Mouse (Mus musculus): ENCODE data around the gene Cttnbp2. TPM values are rescaled to one million over a fixed set of nuclear protein-coding genes. Genes with fewer than 3 reads are reported as not detected.

Cttnbp2 gene
- polyA plus RNA-seq, 1 experiment from 2014 or later = 9.8 TPM

DNA sequence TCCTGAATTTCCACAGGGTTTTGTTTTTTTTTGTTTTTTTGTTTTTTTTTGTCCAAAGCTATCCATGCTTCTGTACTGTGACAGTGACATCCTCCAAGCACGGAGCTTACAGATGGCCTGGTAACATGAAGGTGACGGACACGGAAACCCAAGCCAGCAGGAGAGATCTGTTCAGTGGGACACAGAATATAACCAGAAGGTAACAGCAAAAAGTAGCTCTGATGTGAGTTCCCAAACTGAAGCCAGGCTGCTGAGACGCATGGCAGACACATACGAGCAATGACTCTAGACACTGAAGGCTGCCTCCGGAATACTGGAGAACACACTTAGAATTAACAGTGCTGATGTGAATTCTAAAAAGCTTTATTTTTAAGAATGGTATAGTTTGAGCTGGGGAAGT lies 89.8 kb downstream of the Cttnbp2 start:
- no peaks in the 10 kb centered on the region for H3K27me3 ChIP-seq (ENCODE audit: poor library complexity, severe bottlenecking)
- 93% methylated on average over 6 of the region's 6 CpGs for WGBS
- H3K4me1 ChIP-seq = peaks cover 17% of the 10 kb centered on the region
- no peak overlapping the region for H3K4me3 ChIP-seq
- H3K27ac ChIP-seq = no peak overlapping the region
- no peaks in the 10 kb centered on the region for H3K36me3 ChIP-seq (replicated peaks)
- H3K9me3 ChIP-seq = no peaks in the 10 kb centered on the region
- no peak for DNase-seq (ENCODE audit: extremely low spot score, low spot score)

GRCm38 (mm10) chr6:18424367-18424766 lies 90.3 kb downstream of the Cttnbp2 start:
- peaks cover 17% of the 10 kb centered on the region for H3K4me1 ChIP-seq
- H3K27me3 ChIP-seq (ENCODE audit: poor library complexity, severe bottlenecking) = no peaks in the 10 kb centered on the region
- H3K9me3 ChIP-seq = no peaks in the 10 kb centered on the region
- DNase-seq (ENCODE audit: extremely low spot score, low spot score) = no peak
- no peaks in the 10 kb centered on the region for H3K36me3 ChIP-seq (replicated peaks)
- H3K4me3 ChIP-seq = no peak overlapping the region
- no peak overlapping the region for H3K27ac ChIP-seq
- 88% methylated on average over 3 of the region's 3 CpGs for WGBS

DNA sequence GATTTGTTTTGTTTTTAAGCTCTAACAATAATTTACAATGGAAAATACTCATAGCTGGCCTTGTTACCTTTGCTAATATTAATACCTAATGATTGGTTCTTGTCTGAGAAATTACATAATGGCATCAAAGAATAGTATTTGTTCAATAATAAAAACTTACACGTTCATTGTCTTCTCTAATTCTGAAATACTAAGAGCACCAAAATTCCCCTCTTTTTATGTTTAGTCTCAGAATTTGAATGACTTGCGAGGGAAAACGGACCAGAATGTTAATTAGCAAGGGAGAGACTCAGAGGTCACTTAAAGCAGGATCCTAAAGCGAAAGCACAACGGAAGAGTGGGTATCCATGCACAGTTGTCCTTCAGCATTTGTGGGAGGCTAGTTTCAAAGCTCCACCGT lies 91.5 kb downstream of the Cttnbp2 start:
- peaks cover 17% of the 10 kb centered on the region for H3K4me1 ChIP-seq
- H3K27me3 ChIP-seq (ENCODE audit: poor library complexity, severe bottlenecking) = no peaks in the 10 kb centered on the region
- DNase-seq (ENCODE audit: extremely low spot score, low spot score) = no peak
- 84% methylated on average over 6 of the region's 6 CpGs for WGBS
- H3K4me3 ChIP-seq = no peak overlapping the region
- H3K9me3 ChIP-seq = no peaks in the 10 kb centered on the region
- no peaks in the 10 kb centered on the region for H3K36me3 ChIP-seq (replicated peaks)
- no peak overlapping the region for H3K27ac ChIP-seq

DNA sequence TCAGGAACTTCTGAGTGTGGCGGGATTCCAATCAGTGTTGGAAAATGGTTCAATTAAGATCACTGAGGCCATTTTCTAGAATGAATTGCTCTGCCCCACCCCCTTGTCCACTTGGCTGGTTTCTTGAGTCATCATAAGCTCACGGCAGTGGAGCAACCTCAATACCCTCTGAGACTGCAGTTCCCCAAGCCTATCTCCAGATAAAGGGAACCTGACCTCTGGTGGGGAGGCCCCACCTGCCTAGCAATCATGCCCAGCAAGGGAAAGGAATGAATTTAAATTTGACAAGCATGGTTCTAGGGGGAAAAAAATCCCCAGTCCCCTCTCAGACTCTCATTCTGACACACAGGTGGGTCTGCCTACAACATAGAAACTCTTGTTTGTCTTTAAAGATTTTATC lies 93.1 kb downstream of the Cttnbp2 start:
- Histone ChIP-seq H3K4me1 (peaks cover 17% of the 10 kb centered on the region), H3K36me3 (replicated peaks) (no peaks in the 10 kb centered on the region), H3K4me3 (no peak overlapping the region), H3K27ac (no peak overlapping the region), H3K9me3 (no peaks in the 10 kb centered on the region), H3K27me3 (ENCODE audit: poor library complexity, severe bottlenecking) (no peaks in the 10 kb centered on the region)
- no peak for DNase-seq (ENCODE audit: extremely low spot score, low spot score)
- 52% methylated on average over 2 of the region's 2 CpGs for WGBS

GRCm38 (mm10) chr6:18420660-18421059 lies 94.0 kb downstream of the Cttnbp2 start:
- H3K27me3 ChIP-seq (ENCODE audit: poor library complexity, severe bottlenecking) = no peaks in the 10 kb centered on the region
- no peak overlapping the region for H3K27ac ChIP-seq
- H3K4me1 ChIP-seq = peaks cover 17% of the 10 kb centered on the region
- no peaks in the 10 kb centered on the region for H3K9me3 ChIP-seq
- no peak for DNase-seq (ENCODE audit: extremely low spot score, low spot score)
- 67% methylated on average over 9 of the region's 9 CpGs for WGBS
- H3K36me3 ChIP-seq (replicated peaks) = no peaks in the 10 kb centered on the region
- no peak overlapping the region for H3K4me3 ChIP-seq

GRCm38 (mm10) chr6:18417866-18418454 lies 96.7 kb downstream of the Cttnbp2 start:
- Histone ChIP-seq H3K36me3 (replicated peaks) (no peaks in the 10 kb centered on the region), H3K9me3 (no peaks in the 10 kb centered on the region), H3K4me3 (no peak overlapping the region), H3K27me3 (ENCODE audit: poor library complexity, severe bottlenecking) (no peaks in the 10 kb centered on the region), H3K27ac (no peak overlapping the region), H3K4me1 (peaks cover 17% of the 10 kb centered on the region)
- DNase-seq (ENCODE audit: extremely low spot score, low spot score) = no peak
- 90% methylated on average over 6 of the region's 6 CpGs for WGBS

DNA sequence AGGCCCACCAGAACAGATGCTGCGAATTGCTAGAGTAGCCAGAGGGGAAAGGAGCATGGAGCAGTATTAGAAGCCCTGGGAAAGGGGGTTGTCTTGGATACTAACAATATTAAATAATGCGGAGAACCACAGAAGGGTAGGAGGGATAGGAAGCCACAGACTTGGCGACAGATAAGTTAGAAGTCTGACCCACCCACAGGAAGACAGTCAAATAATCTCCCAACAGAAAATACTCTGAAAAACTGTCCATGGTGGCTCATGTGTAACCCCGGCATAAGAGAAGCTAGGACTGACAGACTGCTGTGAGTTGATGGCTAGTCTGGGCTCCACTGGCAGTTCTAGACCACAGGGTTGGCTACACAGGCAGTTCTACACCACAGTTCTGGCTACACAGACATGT lies 98.7 kb downstream of the Cttnbp2 start:
- no peak for DNase-seq (ENCODE audit: extremely low spot score, low spot score)
- H3K27me3 ChIP-seq (ENCODE audit: poor library complexity, severe bottlenecking) = no peaks in the 10 kb centered on the region
- H3K27ac ChIP-seq = no peak overlapping the region
- H3K9me3 ChIP-seq = no peaks in the 10 kb centered on the region
- H3K4me1 ChIP-seq = peaks cover 3% of the 10 kb centered on the region; the same call in 1 of the 2 replicates
- no peak overlapping the region for H3K4me3 ChIP-seq
- 83% methylated on average over 4 of the region's 4 CpGs for WGBS
- H3K36me3 ChIP-seq (replicated peaks) = no peaks in the 10 kb centered on the region

DNA sequence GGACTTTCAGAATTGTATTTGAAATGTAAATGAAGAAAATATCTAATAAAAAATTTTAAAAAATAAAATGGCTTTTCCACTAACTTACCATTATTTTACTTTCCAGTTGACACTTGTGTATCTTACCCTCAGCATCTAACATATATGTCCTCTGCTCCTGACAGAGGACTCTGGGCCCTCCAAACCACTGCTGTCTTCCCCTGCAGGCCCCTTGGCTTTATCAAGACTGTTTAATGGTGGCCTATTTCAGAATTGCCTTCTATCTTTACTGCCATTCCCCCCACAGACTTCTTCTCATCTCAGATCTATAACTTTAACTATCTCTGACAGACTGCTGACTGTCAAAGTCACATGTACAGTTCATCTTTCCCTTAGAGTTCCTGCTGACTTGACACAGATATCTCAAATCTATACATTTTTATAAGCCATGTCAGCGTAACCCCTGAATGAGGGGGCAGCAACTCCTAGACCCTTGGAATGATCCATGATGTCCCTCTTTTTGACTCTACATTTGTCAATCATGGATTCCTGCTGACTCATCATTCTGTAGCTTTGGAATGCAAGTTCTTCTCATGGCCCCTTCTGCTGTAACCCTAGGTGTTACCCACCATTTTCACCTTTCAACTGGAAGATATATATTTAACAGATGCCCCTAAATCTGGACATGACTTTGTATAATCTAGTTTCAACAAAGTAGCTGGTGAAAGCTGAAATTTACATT lies 103.0 kb downstream of the Cttnbp2 start:
- Histone ChIP-seq H3K4me3 (no peak overlapping the region), H3K4me1 (no peaks in the 10 kb centered on the region), H3K27me3 (ENCODE audit: poor library complexity, severe bottlenecking) (no peaks in the 10 kb centered on the region), H3K27ac (no peak overlapping the region), H3K36me3 (replicated peaks) (no peaks in the 10 kb centered on the region), H3K9me3 (no peaks in the 10 kb centered on the region)
- no peak for DNase-seq (ENCODE audit: extremely low spot score, low spot score)
- WGBS = 91% methylated on average over 1 of the region's 1 CpGs

GRCm38 (mm10) chr6:18408445-18408844 lies 106.2 kb downstream of the Cttnbp2 start:
- Histone ChIP-seq H3K4me3 (no peak overlapping the region), H3K9me3 (no peaks in the 10 kb centered on the region), H3K27ac (no peak overlapping the region), H3K4me1 (no peaks in the 10 kb centered on the region), H3K27me3 (ENCODE audit: poor library complexity, severe bottlenecking) (no peaks in the 10 kb centered on the region), H3K36me3 (replicated peaks) (peaks cover 9% of the 10 kb centered on the region)
- no peak for DNase-seq (ENCODE audit: extremely low spot score, low spot score)
- 97% methylated on average over 7 of the region's 7 CpGs for WGBS

DNA sequence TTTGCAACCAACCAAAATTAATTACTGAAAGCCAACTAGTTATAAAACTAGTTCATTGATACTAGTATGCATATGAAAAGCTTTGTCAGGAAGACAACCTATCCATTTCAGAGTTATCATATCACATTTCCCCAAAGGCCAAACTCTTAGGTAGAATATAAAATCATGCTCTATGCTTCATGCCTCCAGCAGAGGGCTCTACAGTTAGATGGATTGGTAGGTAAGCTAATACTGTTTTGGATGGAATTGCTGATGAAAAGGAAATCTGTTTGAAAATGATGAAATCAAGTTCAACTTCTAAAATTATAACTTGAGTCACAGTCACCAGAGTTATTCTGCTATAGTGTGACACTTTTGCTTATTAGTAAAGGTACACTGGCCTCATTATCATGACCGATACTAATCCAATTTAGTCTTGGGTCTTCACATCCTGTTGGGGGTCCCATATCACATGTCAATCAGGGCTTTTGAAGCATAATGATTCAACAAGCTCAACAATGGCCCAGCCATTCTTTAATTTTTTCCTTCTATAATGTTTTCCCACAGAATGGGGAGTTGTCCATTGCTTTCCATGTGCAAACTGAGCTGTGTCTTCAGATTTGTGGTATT lies 113.5 kb downstream of the Cttnbp2 start:
- Histone ChIP-seq H3K9me3 (no peaks in the 10 kb centered on the region), H3K27me3 (ENCODE audit: poor library complexity, severe bottlenecking) (no peaks in the 10 kb centered on the region), H3K36me3 (replicated peaks) (peaks cover 17% of the 10 kb centered on the region), H3K27ac (no peak overlapping the region), H3K4me3 (no peak overlapping the region), H3K4me1 (no peaks in the 10 kb centered on the region)
- DNase-seq (ENCODE audit: extremely low spot score, low spot score) = no peak
- WGBS = 81% methylated on average over 1 of the region's 1 CpGs

DNA sequence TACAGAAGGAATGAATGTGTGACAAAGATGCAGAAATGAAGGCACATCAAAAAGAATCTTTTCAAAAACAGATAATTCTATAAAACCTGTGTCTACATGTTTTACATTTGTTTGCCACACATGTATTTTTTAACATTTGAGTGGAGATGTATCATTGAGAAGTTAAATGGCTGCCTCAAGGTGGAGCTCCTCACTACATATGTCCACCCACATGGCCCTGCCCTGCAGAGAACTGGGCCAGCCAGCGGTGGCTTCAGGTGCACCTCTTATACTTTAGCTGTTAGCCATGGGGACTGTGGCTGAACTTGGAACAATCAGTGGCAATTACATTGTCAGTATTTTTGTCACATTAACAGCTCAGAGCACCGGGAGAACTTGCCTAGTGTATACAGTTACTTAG lies 133.3 kb downstream of the Cttnbp2 start:
- H3K27me3 ChIP-seq (ENCODE audit: poor library complexity, severe bottlenecking) = no peaks in the 10 kb centered on the region
- no peaks in the 10 kb centered on the region for H3K9me3 ChIP-seq
- H3K4me1 ChIP-seq = no peaks in the 10 kb centered on the region
- no peak overlapping the region for H3K27ac ChIP-seq
- WGBS = 85% methylated on average over 2 of the region's 2 CpGs
- H3K4me3 ChIP-seq = no peak overlapping the region
- DNase-seq (ENCODE audit: extremely low spot score, low spot score) = no peak
- 0 out of 2 replicates have a peak, but pooled peaks cover 7% of the 10 kb centered on the region for H3K36me3 ChIP-seq (replicated peaks)

GRCm38 (mm10) chr6:18380300-18381202 lies 134.1 kb downstream of the Cttnbp2 start:
- 0 out of 2 replicates have a peak, but pooled peaks cover 7% of the 10 kb centered on the region for H3K36me3 ChIP-seq (replicated peaks)
- no peaks in the 10 kb centered on the region for H3K27me3 ChIP-seq (ENCODE audit: poor library complexity, severe bottlenecking)
- no peaks in the 10 kb centered on the region for H3K9me3 ChIP-seq
- no peak for DNase-seq (ENCODE audit: extremely low spot score, low spot score)
- WGBS = 83% methylated on average over 13 of the region's 13 CpGs
- H3K4me3 ChIP-seq = no peak overlapping the region
- no peak overlapping the region for H3K27ac ChIP-seq
- H3K4me1 ChIP-seq = no peaks in the 10 kb centered on the region
